Mouse (Mus musculus): ENCODE data around the gene Apba1. TPM values are rescaled to one million over a fixed set of nuclear protein-coding genes. Genes with fewer than 3 reads are reported as not detected.

The Apba1 gene
- total RNA-seq, 2 experiments from 2014 or later = 1.2 to 2.0 TPM

GRCm38 (mm10) chr19:23919384-23920219 is 160.9 kb downstream of the Apba1 start:
- no peak for ATAC-seq (replicated peaks; ENCODE audit: low FRiP score, poor library complexity, severe bottlenecking)

- ATAC-seq (replicated peaks; ENCODE audit: low FRiP score, poor library complexity, severe bottlenecking) = no peak
Observed at GRCm38 (mm10) chr19:23920220-23920544, 161.5 kb downstream of the Apba1 start.

DNA sequence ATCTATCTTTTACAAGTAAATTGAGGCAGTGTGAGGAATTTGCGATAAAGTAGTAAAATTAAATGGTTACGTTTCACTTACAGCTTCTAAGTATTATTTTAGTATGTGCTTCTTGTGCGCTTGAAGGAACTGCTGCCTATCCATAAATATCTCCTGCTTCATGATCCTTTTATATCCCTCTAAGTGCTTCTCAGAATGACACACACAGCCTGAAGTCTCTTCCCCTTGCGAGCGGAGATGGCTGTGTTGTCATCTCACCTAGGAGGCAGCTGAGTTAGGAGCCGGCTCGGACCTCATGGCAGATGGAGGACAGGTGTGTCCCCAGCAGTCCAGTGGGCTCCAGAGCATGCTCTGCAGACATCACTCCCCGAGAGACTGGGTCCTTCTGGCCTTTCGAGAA is 163.9 kb downstream of the Apba1 start:
- ATAC-seq (replicated peaks; ENCODE audit: low FRiP score, poor library complexity, severe bottlenecking) = no peak

- no peak for ATAC-seq (replicated peaks; ENCODE audit: low FRiP score, poor library complexity, severe bottlenecking)
Observed at GRCm38 (mm10) chr19:23924057-23924456, 165.4 kb downstream of the Apba1 start.

GRCm38 (mm10) chr19:23924791-23925190 is 166.1 kb downstream of the Apba1 start:
- ATAC-seq (replicated peaks; ENCODE audit: low FRiP score, poor library complexity, severe bottlenecking) = no peak

GRCm38 (mm10) chr19:23925541-23925940 is 166.9 kb downstream of the Apba1 start:
- no peak for ATAC-seq (replicated peaks; ENCODE audit: low FRiP score, poor library complexity, severe bottlenecking)

GRCm38 (mm10) chr19:23930826-23931225 is 172.1 kb downstream of the Apba1 start:
- ATAC-seq (replicated peaks; ENCODE audit: low FRiP score, poor library complexity, severe bottlenecking) = no peak

GRCm38 (mm10) chr19:23941422-23941949 is 182.8 kb downstream of the Apba1 start:
- ATAC-seq (replicated peaks; ENCODE audit: low FRiP score, poor library complexity, severe bottlenecking) = no peak

DNA sequence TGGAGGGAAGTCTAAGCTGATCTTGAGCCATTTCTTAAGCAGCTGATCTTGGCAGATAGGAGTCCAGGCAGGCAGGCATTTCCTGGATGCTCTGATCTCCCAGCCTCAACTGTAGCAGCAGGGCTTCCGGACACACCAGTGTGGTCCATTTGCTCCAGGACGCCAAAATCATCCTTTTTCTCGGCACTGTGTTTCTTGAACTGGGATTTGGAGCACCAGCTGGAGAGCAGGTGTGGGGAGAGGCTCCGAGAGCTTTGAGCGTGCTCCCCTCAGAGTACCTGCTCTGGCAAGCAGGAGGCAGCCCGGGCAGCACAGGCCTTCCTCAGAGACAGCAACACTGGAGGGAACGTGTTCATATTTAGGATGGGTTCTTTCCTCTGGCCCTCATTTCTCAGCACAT is 184.2 kb downstream of the Apba1 start:
- no peak for ATAC-seq (replicated peaks; ENCODE audit: low FRiP score, poor library complexity, severe bottlenecking)

GRCm38 (mm10) chr19:23946026-23946685 is 187.5 kb downstream of the Apba1 start:
- no peak for ATAC-seq (replicated peaks; ENCODE audit: low FRiP score, poor library complexity, severe bottlenecking)

- ATAC-seq (replicated peaks; ENCODE audit: low FRiP score, poor library complexity, severe bottlenecking) = no peak
Observed at GRCm38 (mm10) chr19:23946751-23947150, 188.1 kb downstream of the Apba1 start.

DNA sequence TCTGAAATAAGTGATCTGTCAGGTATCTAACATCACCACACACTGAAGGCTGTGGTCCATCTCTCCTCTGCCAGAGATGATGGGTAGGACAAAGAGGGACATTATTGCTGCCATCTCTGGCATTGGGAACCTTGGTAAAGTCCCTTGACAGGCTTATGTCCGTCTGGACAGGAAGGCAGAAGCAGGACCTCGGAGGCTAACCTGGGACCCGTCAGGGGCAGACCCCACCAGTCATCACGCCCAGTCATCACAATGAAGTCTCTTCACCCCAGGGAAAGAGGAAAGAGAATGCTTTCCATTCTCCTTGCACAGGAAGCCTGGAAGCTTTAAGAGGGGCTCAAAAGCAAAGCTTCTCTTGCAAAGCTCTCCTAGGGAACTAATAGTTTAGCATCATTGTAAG is 189.2 kb downstream of the Apba1 start:
- ATAC-seq (replicated peaks; ENCODE audit: low FRiP score, poor library complexity, severe bottlenecking) = no peak

GRCm38 (mm10) chr19:23948301-23949000 is 189.8 kb downstream of the Apba1 start:
- no peak for ATAC-seq (replicated peaks; ENCODE audit: low FRiP score, poor library complexity, severe bottlenecking)

GRCm38 (mm10) chr19:23955461-23955860 is 196.8 kb downstream of the Apba1 start:
- no peak for ATAC-seq (replicated peaks; ENCODE audit: low FRiP score, poor library complexity, severe bottlenecking)

GRCm38 (mm10) chr19:23956299-23956975 is 197.8 kb downstream of the Apba1 start:
- ATAC-seq (replicated peaks; ENCODE audit: low FRiP score, poor library complexity, severe bottlenecking) = no peak

GRCm38 (mm10) chr19:23957563-23957962 is 198.9 kb downstream of the Apba1 start:
- ATAC-seq (replicated peaks; ENCODE audit: low FRiP score, poor library complexity, severe bottlenecking) = no peak

GRCm38 (mm10) chr19:23958925-23959324 is 200.2 kb downstream of the Apba1 start:
- ATAC-seq (replicated peaks; ENCODE audit: low FRiP score, poor library complexity, severe bottlenecking) = no peak

GRCm38 (mm10) chr19:23959870-23960269 is 201.2 kb downstream of the Apba1 start:
- no peak for ATAC-seq (replicated peaks; ENCODE audit: low FRiP score, poor library complexity, severe bottlenecking)

DNA sequence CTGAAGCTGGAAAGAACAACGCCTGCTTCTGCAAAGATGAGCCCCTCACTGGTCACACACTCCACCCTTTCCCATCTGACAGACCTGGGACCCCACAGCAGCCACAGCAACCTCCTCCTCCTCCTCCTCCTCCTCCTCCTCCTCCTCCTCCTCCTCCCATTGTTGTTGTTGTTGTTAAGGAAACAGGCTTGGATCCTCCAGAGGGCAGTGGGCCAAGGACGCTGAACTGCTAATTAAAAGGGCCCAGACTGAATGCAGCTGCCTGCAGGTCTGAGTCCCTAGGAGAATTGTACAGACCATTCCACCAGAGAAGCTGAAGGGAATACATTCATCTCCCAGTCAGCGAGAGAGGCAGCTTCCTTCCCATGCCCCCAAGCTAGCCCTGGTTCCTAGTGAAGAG is 201.6 kb downstream of the Apba1 start:
- no peak for ATAC-seq (replicated peaks; ENCODE audit: low FRiP score, poor library complexity, severe bottlenecking)

DNA sequence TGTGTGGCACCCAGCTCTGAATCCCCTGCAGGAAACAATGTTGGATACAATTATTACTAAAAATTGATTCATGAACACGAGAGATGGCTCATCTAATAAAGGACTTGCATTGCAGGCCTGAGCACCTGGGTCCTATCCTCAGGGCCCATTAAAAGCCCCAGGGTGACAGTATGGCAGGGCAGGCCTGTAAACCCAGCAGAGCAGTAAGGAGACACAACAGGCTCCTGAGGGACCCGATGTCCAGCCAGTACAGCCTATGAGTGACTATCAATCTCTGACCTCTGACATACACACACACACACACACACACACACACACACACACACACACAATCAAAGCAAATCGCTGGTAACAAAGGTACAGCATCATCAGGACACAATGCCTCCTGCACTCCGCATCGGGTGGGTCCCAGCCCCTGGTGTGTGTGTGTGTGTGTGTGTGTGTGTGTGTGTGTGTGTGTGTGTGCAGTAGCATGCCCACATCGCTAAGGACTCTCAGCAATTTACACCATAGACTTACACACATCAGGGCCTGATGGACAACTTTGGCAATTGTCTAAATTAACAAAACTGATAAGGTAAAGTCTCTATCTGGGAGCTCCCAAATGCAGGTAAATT is 202.3 kb downstream of the Apba1 start:
- ATAC-seq (replicated peaks; ENCODE audit: low FRiP score, poor library complexity, severe bottlenecking) = no peak
